Mouse (Mus musculus): ENCODE data around the gene Fer1l4. TPM values are rescaled to one million over a fixed set of nuclear protein-coding genes. Genes with fewer than 3 reads are reported as not detected.

Gene Fer1l4
- polyA plus RNA-seq, 1 experiment from 2014 or later = not detected

- ATAC-seq (replicated peaks; ENCODE audit: low FRiP score) = no peak
- 91% methylated on average over 16 of the region's 16 CpGs for WGBS
- no peak overlapping the region for H3K27ac ChIP-seq (ENCODE audit: low read depth, low read length)
- no peak overlapping the region for H3K4me2 ChIP-seq
- H3K9me3 ChIP-seq (ENCODE audit: control insufficient read depth, low read length) = no peaks in the 10 kb centered on the region
- DNase-seq (ENCODE audit: low spot score) = peak; percentile 29
- H3K27me3 ChIP-seq (replicated peaks; ENCODE audit: control insufficient read depth, insufficient read depth, low read length) = no peaks in the 10 kb centered on the region
- peaks cover 5% of the 10 kb centered on the region; the same call in 1 of the 2 replicates for H3K4me1 ChIP-seq (replicated peaks; ENCODE audit: control insufficient read depth, insufficient read depth, low read length)
- peaks cover 33% of the 10 kb centered on the region for H3K36me3 ChIP-seq (ENCODE audit: control insufficient read depth, insufficient read depth, low read length)
- no peak overlapping the region for H3K9ac ChIP-seq (ENCODE audit: low read depth, low read length)
- no peak overlapping the region for H3K4me3 ChIP-seq (ENCODE audit: low read depth, low read length)
Measured at GRCm38 (mm10) chr2:156078421-156079182, 25.9 kb upstream of the Fer1l4 start.

- WGBS = 85% methylated on average over 7 of the region's 7 CpGs
- DNase-seq (ENCODE audit: low spot score) (no peak), ATAC-seq (replicated peaks; ENCODE audit: low FRiP score) (no peak)
- Histone ChIP-seq H3K36me3 (ENCODE audit: control insufficient read depth, insufficient read depth, low read length) (peaks cover 39% of the 10 kb centered on the region), H3K4me1 (replicated peaks; ENCODE audit: control insufficient read depth, insufficient read depth, low read length) (0 out of 2 replicates have a peak, but pooled peaks cover 2% of the 10 kb centered on the region), H3K27me3 (replicated peaks; ENCODE audit: control insufficient read depth, insufficient read depth, low read length) (no peaks in the 10 kb centered on the region), H3K9ac (ENCODE audit: low read depth, low read length) (no peak overlapping the region), H3K27ac (ENCODE audit: low read depth, low read length) (no peak overlapping the region), H3K4me2 (no peak overlapping the region), H3K9me3 (ENCODE audit: control insufficient read depth, low read length) (no peaks in the 10 kb centered on the region), H3K4me3 (ENCODE audit: low read depth, low read length) (no peak overlapping the region)
Measured at GRCm38 (mm10) chr2:156077461-156077860, 24.7 kb upstream of the Fer1l4 start.

GRCm38 (mm10) chr2:156073725-156074124, 21.0 kb upstream of the Fer1l4 start:
- Histone ChIP-seq H3K27ac (ENCODE audit: low read depth, low read length) (no peak overlapping the region), H3K4me2 (no peak overlapping the region), H3K9ac (ENCODE audit: low read depth, low read length) (no peak overlapping the region), H3K9me3 (ENCODE audit: control insufficient read depth, low read length) (no peaks in the 10 kb centered on the region), H3K36me3 (ENCODE audit: control insufficient read depth, insufficient read depth, low read length) (peaks cover 55% of the 10 kb centered on the region), H3K4me1 (replicated peaks; ENCODE audit: control insufficient read depth, insufficient read depth, low read length) (no peaks in the 10 kb centered on the region), H3K27me3 (replicated peaks; ENCODE audit: control insufficient read depth, insufficient read depth, low read length) (no peaks in the 10 kb centered on the region), H3K4me3 (ENCODE audit: low read depth, low read length) (no peak overlapping the region)
- DNase-seq (ENCODE audit: low spot score) = no peak
- WGBS = 94% methylated on average over 15 of the region's 15 CpGs
- ATAC-seq (replicated peaks; ENCODE audit: low FRiP score) = no peak

- Histone ChIP-seq H3K9me3 (ENCODE audit: control insufficient read depth, low read length) (no peaks in the 10 kb centered on the region), H3K4me1 (replicated peaks; ENCODE audit: control insufficient read depth, insufficient read depth, low read length) (peaks cover 5% of the 10 kb centered on the region), H3K4me2 (no peak overlapping the region), H3K4me3 (ENCODE audit: low read depth, low read length) (no peak overlapping the region), H3K27me3 (replicated peaks; ENCODE audit: control insufficient read depth, insufficient read depth, low read length) (no peaks in the 10 kb centered on the region), H3K36me3 (ENCODE audit: control insufficient read depth, insufficient read depth, low read length) (peaks cover 42% of the 10 kb centered on the region), H3K27ac (ENCODE audit: low read depth, low read length) (no peak overlapping the region), H3K9ac (ENCODE audit: low read depth, low read length) (no peak overlapping the region)
- DNase-seq (ENCODE audit: low spot score) (no peak), ATAC-seq (replicated peaks; ENCODE audit: low FRiP score) (no peak)
- WGBS = 95% methylated on average over 10 of the region's 10 CpGs
Measured at GRCm38 (mm10) chr2:156071236-156071635, 18.5 kb upstream of the Fer1l4 start.

- no peak overlapping the region for H3K4me3 ChIP-seq (ENCODE audit: low read depth, low read length)
- no peak for ATAC-seq (replicated peaks; ENCODE audit: low FRiP score)
- no peaks in the 10 kb centered on the region for H3K27me3 ChIP-seq (replicated peaks; ENCODE audit: control insufficient read depth, insufficient read depth, low read length)
Measured at GRCm38 (mm10) chr2:156067916-156068315, 15.2 kb upstream of the Fer1l4 start.

GRCm38 (mm10) chr2:156066126-156066525, 13.4 kb upstream of the Fer1l4 start:
- Histone ChIP-seq H3K9ac (ENCODE audit: low read depth, low read length) (peak overlapping the region; percentile 85), H3K27me3 (replicated peaks; ENCODE audit: control insufficient read depth, insufficient read depth, low read length) (no peaks in the 10 kb centered on the region), H3K27ac (ENCODE audit: low read depth, low read length) (no peak overlapping the region), H3K4me2 (peak overlapping the region; percentile 92), H3K36me3 (ENCODE audit: control insufficient read depth, insufficient read depth, low read length) (peaks cover 13% of the 10 kb centered on the region), H3K4me1 (replicated peaks; ENCODE audit: control insufficient read depth, insufficient read depth, low read length) (peaks cover 10% of the 10 kb centered on the region), H3K9me3 (ENCODE audit: control insufficient read depth, low read length) (no peaks in the 10 kb centered on the region), H3K4me3 (ENCODE audit: low read depth, low read length) (peak overlapping the region; percentile 75)
- 38% methylated on average over 10 of the region's 10 CpGs for WGBS
- DNase-seq (ENCODE audit: low spot score) (no peak), ATAC-seq (replicated peaks; ENCODE audit: low FRiP score) (peak; percentile 14; the same call in 1 of the 2 replicates)

More at GRCm38 (mm10) chr2:156067916-156068315, 15.2 kb upstream of the Fer1l4 start:
- no peak overlapping the region for H3K4me2 ChIP-seq
- H3K9me3 ChIP-seq (ENCODE audit: control insufficient read depth, low read length) = no peaks in the 10 kb centered on the region
- H3K4me1 ChIP-seq (replicated peaks; ENCODE audit: control insufficient read depth, insufficient read depth, low read length) = peaks cover 10% of the 10 kb centered on the region
- WGBS = 92% methylated on average over 10 of the region's 10 CpGs
- DNase-seq (ENCODE audit: low spot score) = no peak
- H3K9ac ChIP-seq (ENCODE audit: low read depth, low read length) = no peak overlapping the region
- H3K27ac ChIP-seq (ENCODE audit: low read depth, low read length) = no peak overlapping the region
- H3K36me3 ChIP-seq (ENCODE audit: control insufficient read depth, insufficient read depth, low read length) = peaks cover 19% of the 10 kb centered on the region

GRCm38 (mm10) chr2:156065099-156066041, 12.6 kb upstream of the Fer1l4 start, which contains the start of gene Spag4:
Gene Spag4, plus strand, starts transcription at chr2:156065175.
- peaks cover 6% of the 10 kb centered on the region for H3K36me3 ChIP-seq (ENCODE audit: control insufficient read depth, insufficient read depth, low read length)
- peak within 1 kb of the TSS; percentile 92 for H3K4me2 ChIP-seq
- peak within 1 kb of the TSS; percentile 75 for H3K4me3 ChIP-seq (ENCODE audit: low read depth, low read length)
- ATAC-seq (replicated peaks; ENCODE audit: low FRiP score) (peak; percentile 84), DNase-seq (ENCODE audit: low spot score) (peak; percentile 92)
- under 1% methylated on average over 81 of the region's 81 CpGs for WGBS
- H3K27ac ChIP-seq (ENCODE audit: low read depth, low read length) = peak within 1 kb of the TSS; percentile 67
- no peaks in the 10 kb centered on the region for H3K9me3 ChIP-seq (ENCODE audit: control insufficient read depth, low read length)
- H3K4me1 ChIP-seq (replicated peaks; ENCODE audit: control insufficient read depth, insufficient read depth, low read length) = peaks cover 10% of the 10 kb centered on the region
- peak within 1 kb of the TSS; percentile 85 for H3K9ac ChIP-seq (ENCODE audit: low read depth, low read length)
- no peaks in the 10 kb centered on the region for H3K27me3 ChIP-seq (replicated peaks; ENCODE audit: control insufficient read depth, insufficient read depth, low read length)

DNA sequence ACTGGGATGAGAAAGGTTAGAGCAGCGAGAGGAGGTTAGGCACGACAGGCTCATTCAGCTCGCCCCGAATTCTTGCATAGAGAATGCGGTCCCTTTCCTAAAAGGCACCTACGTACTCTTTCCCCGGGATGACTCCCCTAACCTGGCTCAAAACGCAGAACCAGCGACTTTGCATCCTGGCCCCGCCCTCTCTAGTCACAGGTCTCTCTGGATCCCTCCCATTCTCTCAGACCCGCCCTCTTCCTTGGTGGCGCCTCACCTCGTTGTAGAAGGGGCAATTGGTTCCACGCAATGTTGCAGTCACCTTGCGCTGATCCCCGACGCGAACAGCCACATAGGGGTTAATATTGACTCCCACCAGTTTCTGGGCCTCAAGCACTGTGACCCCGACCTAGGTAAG, 4.8 kb downstream of the Fer1l4 start:
- ATAC-seq (replicated peaks; ENCODE audit: low FRiP score) (no peak), DNase-seq (ENCODE audit: low spot score) (no peak)
- 0 out of 2 replicates have a peak overlapping the region, but pooled peaks have one; percentile 12 for H3K4me2 ChIP-seq
- H3K9ac ChIP-seq (ENCODE audit: low read depth, low read length) = no peak overlapping the region
- no peaks in the 10 kb centered on the region for H3K4me1 ChIP-seq (replicated peaks; ENCODE audit: control insufficient read depth, insufficient read depth, low read length)
- no peaks in the 10 kb centered on the region for H3K9me3 ChIP-seq (ENCODE audit: control insufficient read depth, low read length)
- 9% methylated on average over 19 of the region's 19 CpGs for WGBS
- peaks cover 20% of the 10 kb centered on the region for H3K27me3 ChIP-seq (replicated peaks; ENCODE audit: control insufficient read depth, insufficient read depth, low read length)
- no peak overlapping the region for H3K4me3 ChIP-seq (ENCODE audit: low read depth, low read length)
- no peaks in the 10 kb centered on the region for H3K36me3 ChIP-seq (ENCODE audit: control insufficient read depth, insufficient read depth, low read length)
- no peak overlapping the region for H3K27ac ChIP-seq (ENCODE audit: low read depth, low read length)

Data from liver, embryonic 11.5 days (tissue).